Mouse (Mus musculus): ENCODE measurements around the gene Zfp112.
"Not testable (repeated sequence)": the region's sequence is repeated elsewhere in the genome, so short reads cannot be mapped to it uniquely, and the experiment has no call there.

Zfp112 gene

GRCm38 (mm10) chr7:24112156-24112856 lies at the start of gene Zfp112:
Gene Zfp112 (plus strand): TSS chr7:24112314.
- DNase-seq = peak; percentile 87

- not testable (repeated sequence) for DNase-seq
Observed at GRCm38 (mm10) chr7:24074424-24074823, 37.7 kb upstream of the Zfp112 start.

- DNase-seq = peak; percentile 97
Observed at GRCm38 (mm10) chr7:24081634-24082431, 30.3 kb upstream of the Zfp112 start, which contains the start of gene Zfp180. Gene Zfp180 (plus strand): TSS chr7:24081924.

GRCm38 (mm10) chr7:24082457-24083235 lies 29.5 kb upstream of the Zfp112 start:
- DNase-seq = no peak

GRCm38 (mm10) chr7:24086871-24087270 lies 25.2 kb upstream of the Zfp112 start:
- DNase-seq = no peak

- no peak for DNase-seq
Observed at GRCm38 (mm10) chr7:24087485-24088125, 24.5 kb upstream of the Zfp112 start.

GRCm38 (mm10) chr7:24104403-24104802 lies 7.7 kb upstream of the Zfp112 start:
- DNase-seq = no peak

- DNase-seq = no peak
Observed at GRCm38 (mm10) chr7:24105144-24105703, 6.9 kb upstream of the Zfp112 start.

GRCm38 (mm10) chr7:24110839-24111238 lies 1.3 kb upstream of the Zfp112 start:
- no peak for DNase-seq

- no peak for DNase-seq
Observed at GRCm38 (mm10) chr7:24111772-24112155, 350 bp upstream of the Zfp112 start.

GRCm38 (mm10) chr7:24113001-24113400 lies 887 bp downstream of the Zfp112 start:
- peak; percentile 86 for DNase-seq

GRCm38 (mm10) chr7:24116655-24117054 lies 4.5 kb downstream of the Zfp112 start:
- no peak for DNase-seq

GRCm38 (mm10) chr7:24133425-24133995 lies 21.4 kb downstream of the Zfp112 start:
- no peak for DNase-seq

GRCm38 (mm10) chr7:24133996-24134828 lies 22.1 kb downstream of the Zfp112 start, which contains the start of gene Zfp235:
Gene Zfp235 (plus strand): TSS chr7:24134169.
- peak; percentile 90 for DNase-seq

- DNase-seq = no peak
Observed at GRCm38 (mm10) chr7:24142566-24142965, 30.5 kb downstream of the Zfp112 start.

- peak; percentile 47 for DNase-seq
Observed at GRCm38 (mm10) chr7:24153272-24153671, 41.2 kb downstream of the Zfp112 start.

GRCm38 (mm10) chr7:24172191-24172590 lies 60.1 kb downstream of the Zfp112 start:
- DNase-seq = no peak

GRCm38 (mm10) chr7:24174618-24175336 lies 62.7 kb downstream of the Zfp112 start, which contains the start of gene Zfp114:
Gene Zfp114 (plus strand): TSS chr7:24175060.
- DNase-seq = peak; percentile 75

GRCm38 (mm10) chr7:24175337-24175711 lies 63.2 kb downstream of the Zfp112 start:
- DNase-seq = no peak

Data from kidney, postnatal 10 days (tissue).